Mouse (Mus musculus): ENCODE data around the gene Krtap7-1. TPM values are rescaled to one million over a fixed set of nuclear protein-coding genes. Genes with fewer than 3 reads are reported as not detected.

Gene Krtap7-1
- total RNA-seq (2022): not detected

DNA sequence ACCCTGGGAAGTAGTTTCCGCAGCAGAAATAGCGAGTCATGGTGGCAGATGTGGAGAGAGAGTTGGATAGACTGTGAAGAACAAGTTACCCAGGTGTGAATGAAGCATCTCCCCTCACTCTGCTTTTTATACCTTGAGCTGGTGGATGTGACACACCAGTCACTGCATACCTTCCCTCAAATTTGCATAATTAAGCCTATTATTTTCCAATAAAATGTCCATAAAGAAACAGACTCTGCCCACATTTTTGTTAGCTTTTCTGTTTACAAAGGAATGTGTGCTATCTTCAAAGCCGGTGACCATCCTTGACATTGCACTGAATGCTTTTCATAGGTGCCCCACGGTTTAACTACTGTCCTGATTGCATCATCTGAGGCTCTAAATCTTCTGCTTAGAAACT, at the start of gene Krtap7-1:
Krtap7-1 (minus strand) TSS at position 101 of the 400 bp plus-strand sequence.
- DNase-seq: peak; percentile 4

DNA sequence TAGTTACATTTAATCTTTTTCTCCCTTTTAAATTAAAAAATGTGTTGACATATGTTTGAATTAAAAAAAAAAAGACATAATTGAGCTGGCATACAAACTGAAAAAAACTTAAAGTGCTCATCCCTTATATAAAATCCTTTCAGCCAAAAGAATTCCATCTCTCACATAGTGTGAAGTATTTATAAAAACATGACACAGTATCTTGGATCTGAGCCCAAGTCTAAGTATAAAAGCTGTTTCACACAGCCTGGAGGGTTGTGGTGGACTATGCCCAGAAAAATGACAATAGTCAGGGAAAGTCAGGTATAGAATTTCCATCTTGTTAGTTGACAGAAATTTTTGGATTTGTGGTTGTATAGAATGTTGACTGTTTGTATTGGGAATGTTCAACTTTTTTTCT, 42.2 kb upstream of the Krtap7-1 start:
- no peak for DNase-seq

GRCm38 (mm10) chr16:89538031-89538484, 29.9 kb upstream of the Krtap7-1 start:
- DNase-seq: no peak

GRCm38 (mm10) chr16:89537349-89537748, 29.2 kb upstream of the Krtap7-1 start:
- no peak for DNase-seq

GRCm38 (mm10) chr16:89530547-89530946, 22.4 kb upstream of the Krtap7-1 start:
- DNase-seq: no peak

DNA sequence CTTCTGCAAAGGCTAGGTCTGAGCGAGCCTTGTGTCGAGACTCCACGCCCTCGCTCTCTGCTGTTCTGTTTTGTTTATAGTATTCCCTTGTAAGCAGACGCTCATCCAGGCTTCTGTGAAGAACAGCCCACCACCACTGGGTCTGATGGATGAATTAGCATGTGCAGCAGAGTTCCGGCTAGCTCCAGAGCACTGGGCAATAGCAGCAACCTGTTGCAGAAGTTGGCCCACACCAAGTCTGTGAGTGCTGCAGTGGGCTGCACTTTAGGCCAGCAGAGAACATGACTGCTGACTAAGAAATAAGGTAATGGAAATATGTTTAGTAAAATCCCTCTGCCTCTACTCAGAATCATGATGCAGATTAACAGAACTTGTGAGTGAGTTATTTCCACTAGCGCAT, 21.7 kb upstream of the Krtap7-1 start:
- DNase-seq: no peak

DNA sequence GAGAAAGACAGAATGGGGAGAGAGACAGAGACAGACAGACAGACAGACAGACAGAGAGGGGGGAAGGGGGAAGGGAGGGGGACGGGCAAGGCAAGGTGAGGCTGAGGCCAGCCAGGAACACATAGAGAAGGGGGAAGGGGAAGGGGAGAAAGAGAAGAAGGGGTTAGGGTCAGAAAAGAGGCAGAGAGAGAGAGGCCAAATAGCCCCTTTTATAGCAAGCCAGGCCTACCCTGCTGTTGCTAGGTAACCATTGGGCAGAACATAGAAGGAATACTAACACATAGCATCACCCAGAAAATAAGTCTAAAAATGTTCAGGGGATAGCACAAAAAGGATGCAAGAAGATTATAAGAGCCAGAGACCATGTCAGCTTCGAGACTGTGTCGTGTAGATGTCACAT, 20.3 kb upstream of the Krtap7-1 start:
- DNase-seq: no peak

DNA sequence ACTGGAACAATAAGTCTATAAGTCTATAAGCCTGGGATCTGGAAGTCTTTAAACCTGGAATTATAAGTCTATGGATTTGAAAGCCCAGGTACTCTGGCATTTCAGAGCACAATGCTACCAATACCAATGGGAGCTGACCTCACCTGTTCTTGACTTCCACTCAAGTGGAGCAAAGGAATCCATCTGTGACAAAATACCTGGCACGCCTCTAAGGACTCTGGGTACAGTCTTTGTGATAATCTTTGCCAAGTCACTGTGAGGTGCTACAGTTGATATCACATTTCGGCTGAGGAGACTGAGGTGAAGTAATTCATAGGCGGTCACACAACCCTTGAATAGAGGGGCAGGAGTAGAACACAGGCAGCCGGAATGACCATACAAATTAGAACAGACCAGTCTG, 12.9 kb upstream of the Krtap7-1 start:
- DNase-seq: no peak

DNA sequence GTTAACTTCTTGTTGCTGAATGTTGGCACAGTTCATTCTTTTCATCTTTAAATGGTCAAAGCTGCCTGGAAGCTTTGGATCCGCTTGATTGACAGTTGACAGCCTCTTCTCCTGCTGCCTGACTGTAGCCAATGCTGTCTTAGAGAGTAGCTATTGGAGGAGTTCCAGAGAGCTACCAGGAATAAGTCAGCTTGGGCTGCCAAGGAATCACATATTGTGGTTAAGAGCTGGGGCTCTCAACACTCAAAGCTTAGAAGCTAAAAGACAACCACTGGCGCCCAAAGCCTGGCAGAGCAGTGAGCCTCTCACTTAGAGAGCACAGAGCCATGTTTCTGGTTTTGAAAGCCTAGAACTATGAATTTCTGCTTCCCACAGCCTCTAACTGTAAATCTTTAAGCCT, 12.4 kb upstream of the Krtap7-1 start:
- DNase-seq: no peak

GRCm38 (mm10) chr16:89520091-89520490, 12.0 kb upstream of the Krtap7-1 start:
- no peak for DNase-seq

DNA sequence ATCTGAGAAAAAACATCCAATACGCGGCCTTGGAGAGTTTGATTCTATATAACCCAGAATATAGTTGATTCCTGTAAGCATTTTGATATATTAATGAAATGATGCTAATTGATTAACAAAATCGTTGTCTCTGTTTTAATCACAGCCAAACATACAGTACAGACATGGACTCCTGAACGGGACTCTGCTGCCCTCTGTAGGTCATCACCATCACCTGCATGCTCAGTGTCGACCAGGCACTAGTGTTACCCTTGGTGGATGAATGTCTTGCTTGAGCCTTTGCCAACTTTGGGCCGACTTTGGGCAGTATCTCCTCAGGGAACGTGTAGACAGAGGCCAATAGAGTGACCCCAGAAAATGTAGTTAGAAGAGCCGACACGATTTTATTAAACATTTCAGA, 9.5 kb upstream of the Krtap7-1 start:
- DNase-seq: peak; percentile 26

DNA sequence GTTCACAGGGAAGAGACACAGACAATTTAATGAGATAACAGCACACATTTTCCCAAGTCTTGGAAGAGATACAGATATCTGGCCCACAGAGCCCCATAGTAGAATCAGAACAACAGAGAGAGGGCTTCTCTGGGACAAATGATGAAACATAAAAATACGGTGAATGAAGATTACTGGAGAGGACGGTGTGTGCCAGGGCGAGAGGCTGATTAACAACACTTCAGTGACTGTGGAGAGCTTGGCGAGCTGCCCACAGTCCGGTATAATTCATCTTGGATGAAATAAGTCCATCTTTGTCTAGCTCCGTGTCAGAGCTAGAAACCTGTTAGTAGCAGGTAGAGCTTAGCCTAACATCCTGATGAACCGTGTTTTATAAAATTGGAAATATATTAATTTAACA, 5.3 kb upstream of the Krtap7-1 start:
- DNase-seq: no peak

DNA sequence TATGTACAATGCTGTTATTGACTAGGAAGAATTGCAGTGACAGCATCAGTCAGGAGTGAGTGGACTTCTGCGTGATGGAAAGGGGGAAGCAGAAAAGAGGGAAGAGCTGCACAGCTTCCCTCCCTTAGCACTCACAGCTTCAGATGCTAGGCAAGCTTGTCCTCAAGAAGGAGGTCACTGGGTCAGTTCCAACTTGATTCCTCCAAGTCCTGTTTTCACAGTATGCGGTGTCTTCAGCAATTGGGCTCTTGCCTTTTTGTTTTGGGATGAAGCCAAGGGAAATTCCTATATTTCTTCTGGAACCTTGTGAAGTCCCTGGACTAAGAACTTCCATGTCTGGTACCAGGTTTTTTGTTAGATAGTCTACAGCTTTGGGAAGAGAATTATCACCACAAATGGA, 4.6 kb downstream of the Krtap7-1 start:
- no peak for DNase-seq

DNA sequence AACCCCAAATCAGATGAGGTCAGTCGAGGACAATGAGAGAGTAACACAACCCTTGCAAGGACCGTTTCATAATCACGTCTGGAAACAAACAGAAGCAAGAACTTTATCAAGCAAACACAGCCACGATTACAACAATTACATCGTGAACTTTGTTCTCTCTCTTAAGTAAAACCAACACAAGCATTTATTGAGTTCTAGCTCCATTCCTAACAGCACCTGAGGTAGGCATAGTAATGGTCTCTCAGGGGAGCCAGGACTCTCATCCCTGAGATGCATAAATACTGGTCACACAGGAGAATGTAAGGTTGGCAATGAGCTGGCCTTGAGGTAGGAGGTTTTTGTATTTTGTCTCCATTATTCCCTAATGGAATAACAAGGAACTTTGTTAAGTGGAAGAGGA, 6.3 kb downstream of the Krtap7-1 start:
- no peak for DNase-seq

- DNase-seq: no peak
Observed at GRCm38 (mm10) chr16:89497002-89497401, 11.1 kb downstream of the Krtap7-1 start.

DNA sequence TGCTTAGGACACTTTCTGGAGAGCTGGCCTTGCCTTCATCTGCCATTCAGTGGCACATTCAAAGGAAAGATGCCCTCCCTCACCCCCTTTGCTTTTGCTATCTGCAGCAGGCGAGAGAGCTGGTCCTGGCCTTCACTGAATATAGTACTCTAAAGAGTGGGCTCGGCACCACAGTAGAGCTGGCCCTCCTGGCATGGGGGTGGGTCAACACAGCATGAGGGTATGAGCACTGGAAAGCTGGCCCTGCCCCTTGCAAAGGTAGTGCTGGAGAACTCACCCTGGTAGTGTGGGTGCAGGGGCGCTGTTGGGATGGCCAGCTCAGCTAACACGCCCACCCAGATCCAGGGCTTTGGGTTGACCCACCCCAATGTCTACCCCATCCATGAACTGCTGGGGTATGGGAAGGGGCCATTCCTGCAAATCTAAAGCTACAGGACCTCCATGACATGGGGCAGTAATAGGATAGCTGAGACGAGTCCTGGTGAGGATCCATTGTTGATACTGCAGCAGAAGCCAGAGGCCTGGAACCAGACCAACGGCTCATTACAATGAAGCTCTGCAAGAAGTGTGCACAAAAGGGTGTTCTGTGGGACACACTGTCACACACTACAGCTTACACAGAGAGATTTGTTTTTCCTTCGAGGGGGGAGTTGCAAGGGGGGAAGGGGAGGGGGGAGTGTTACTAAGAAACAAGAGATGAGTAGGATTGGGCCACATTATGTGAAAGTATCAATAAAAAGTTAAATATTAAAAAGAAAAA, 12.5 kb downstream of the Krtap7-1 start:
- DNase-seq: no peak

DNA sequence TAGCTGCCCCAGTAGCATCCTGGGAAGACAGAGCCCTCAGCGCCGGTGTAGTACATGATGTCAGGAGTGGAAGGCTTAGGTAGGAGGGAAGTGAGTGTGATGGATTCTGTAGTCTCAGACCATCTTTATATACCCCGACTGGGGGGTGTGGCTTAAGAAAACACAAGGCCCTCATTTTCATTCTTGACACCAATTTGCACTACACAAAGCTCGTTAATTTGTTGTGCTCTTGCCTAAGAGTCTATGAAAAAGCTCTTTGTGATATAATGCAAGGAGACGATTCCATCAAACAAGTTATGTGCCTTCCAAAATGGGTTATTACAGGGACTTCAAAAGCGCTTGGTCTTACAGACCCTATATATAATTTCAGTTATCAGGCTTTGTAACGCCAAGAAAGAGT, 20.3 kb downstream of the Krtap7-1 start, which contains the start of gene Krtap8-1:
Krtap8-1 (minus strand) TSS at position 101 of the 400 bp plus-strand sequence.
- no peak for DNase-seq

DNA sequence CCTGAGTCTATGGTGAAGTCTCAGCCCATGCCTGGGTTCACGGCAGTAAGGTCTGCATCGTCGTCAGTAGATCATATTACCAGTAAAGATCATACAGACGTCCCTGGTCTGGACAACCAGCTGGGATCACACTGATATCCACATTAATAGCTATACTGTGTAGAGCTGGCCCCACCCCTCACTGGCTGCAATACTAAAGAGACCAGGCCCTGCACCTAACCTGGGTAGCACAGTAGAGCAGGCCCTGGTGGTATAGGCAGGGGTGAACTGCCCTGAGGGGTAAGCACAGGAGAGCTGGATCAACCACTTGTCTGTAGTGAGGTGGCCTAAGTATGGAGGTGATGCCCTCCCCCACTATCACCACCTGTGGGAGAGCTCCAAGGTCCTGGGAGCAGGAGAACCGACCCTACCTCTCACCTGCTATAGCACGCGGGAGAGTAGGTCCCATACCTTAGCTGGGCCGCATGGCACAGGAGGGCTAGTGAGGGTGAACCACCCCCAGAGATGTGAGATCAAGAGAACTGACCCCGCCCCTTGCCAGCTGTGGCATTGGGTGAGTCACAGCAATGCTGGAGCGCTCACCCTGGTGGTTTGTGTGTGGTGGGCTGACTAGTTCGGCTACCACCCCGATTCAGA, 30.3 kb downstream of the Krtap7-1 start:
- no peak for DNase-seq

DNA sequence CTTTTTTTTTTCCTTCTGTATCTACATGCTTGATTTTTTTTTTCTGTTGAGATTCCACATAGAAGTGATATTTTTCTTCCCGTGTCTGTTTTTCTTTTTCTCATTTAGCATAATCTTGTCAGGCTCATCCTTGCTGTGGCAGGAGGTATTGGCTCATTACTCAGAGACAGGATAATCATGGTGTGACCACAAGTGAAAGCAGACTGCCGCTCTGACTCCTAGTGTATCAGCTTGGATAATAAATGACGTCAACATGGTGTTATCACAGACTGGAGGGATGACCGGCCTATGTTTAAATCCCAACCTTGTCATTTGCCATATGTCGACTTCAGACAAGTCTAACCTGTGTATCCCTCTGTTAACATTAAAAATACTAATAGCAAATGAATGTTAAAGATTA, 46.9 kb downstream of the Krtap7-1 start:
- DNase-seq: no peak

Other genes with a start within 250 kb of the Krtap7-1 start
- gene Krtap21-1, start 104.5 kb downstream of the Krtap7-1 start, total RNA-seq (2022): not detected
- not detected for gene Krtap6-2, start 88.2 kb downstream of the Krtap7-1 start, total RNA-seq (2022)
- gene Krtap8-1, start 20.4 kb downstream of the Krtap7-1 start, total RNA-seq (2022): not detected
- not detected for gene Krtap11-1, start 62.9 kb upstream of the Krtap7-1 start, total RNA-seq (2022)